Mouse (Mus musculus): Measurements from ENCODE around the gene Mogs. TPM values are rescaled to one million over a fixed set of nuclear protein-coding genes. Genes with fewer than 3 reads are reported as not detected.

The Mogs gene
- polyA plus RNA-seq, 1 experiment: 54.5 TPM

GRCm38 (mm10) chr6:83104158-83104557, 11.1 kb upstream of the Mogs start:
- Histone ChIP-seq H3K27ac (ENCODE audit: insufficient read depth, low read length) (no peak overlapping the region), H3K4me3 (ENCODE audit: extremely low read depth, insufficient read depth, insufficient read length) (no peak overlapping the region), H3K36me3 (ENCODE audit: control insufficient read depth, insufficient read depth, low read length) (no peaks in the 10 kb centered on the region; the same call in 1 of the 2 replicates), H3K27me3 (ENCODE audit: control insufficient read depth, insufficient read depth, low read length) (no peaks in the 10 kb centered on the region), H3K4me1 (ENCODE audit: control insufficient read depth, insufficient read depth, insufficient read length) (peaks cover 13% of the 10 kb centered on the region)
- 89% methylated on average over 4 of the region's 4 CpGs for WGBS
- no peak for DNase-seq (ENCODE audit: low read depth in 1 of 2, low spot score in 2 of 2)
- no peak for TF ChIP-seq CTCF (IDR thresholded peaks at IDR 0.05; ENCODE audit: extremely low read depth, insufficient read depth, insufficient read length, insufficient replicate concordance)
- TF ChIP-seq POLR2A (IDR thresholded peaks at IDR 0.05; ENCODE audit: low read depth, low read length): no peak

GRCm38 (mm10) chr6:83107566-83108400, 7.5 kb upstream of the Mogs start:
- Histone ChIP-seq H3K27me3 (ENCODE audit: control insufficient read depth, insufficient read depth, low read length) (no peaks in the 10 kb centered on the region), H3K27ac (ENCODE audit: insufficient read depth, low read length) (no peak overlapping the region), H3K4me3 (ENCODE audit: extremely low read depth, insufficient read depth, insufficient read length) (no peak overlapping the region), H3K4me1 (ENCODE audit: control insufficient read depth, insufficient read depth, insufficient read length) (peaks cover 7% of the 10 kb centered on the region; the same call in 1 of the 2 replicates), H3K36me3 (ENCODE audit: control insufficient read depth, insufficient read depth, low read length) (no peaks in the 10 kb centered on the region; the same call in 1 of the 2 replicates)
- 50% methylated on average over 13 of the region's 13 CpGs for WGBS
- TF ChIP-seq CTCF (IDR thresholded peaks at IDR 0.05; ENCODE audit: extremely low read depth, insufficient read depth, insufficient read length, insufficient replicate concordance) (peak; percentile 76; the same call in 1 of the 2 replicates), POLR2A (IDR thresholded peaks at IDR 0.05; ENCODE audit: low read depth, low read length) (no peak)
- DNase-seq (ENCODE audit: low read depth in 1 of 2, low spot score in 2 of 2): peak in 1 of 2 experiments; percentile 74

GRCm38 (mm10) chr6:83108762-83109668, 6.3 kb upstream of the Mogs start, which contains the start of gene Mrpl53:
Gene Mrpl53, plus strand, starts transcription at chr6:83109040.
- peak within 1 kb of the TSS; percentile 88 for H3K27ac ChIP-seq (ENCODE audit: insufficient read depth, low read length)
- H3K4me3 ChIP-seq (ENCODE audit: extremely low read depth, insufficient read depth, insufficient read length): peak within 1 kb of the TSS; percentile 93
- under 1% methylated on average over 76 of the region's 76 CpGs for WGBS
- no peaks in the 10 kb centered on the region for H3K27me3 ChIP-seq (ENCODE audit: control insufficient read depth, insufficient read depth, low read length)
- no peaks in the 10 kb centered on the region for H3K36me3 ChIP-seq (ENCODE audit: control insufficient read depth, insufficient read depth, low read length)
- peaks cover 2% of the 10 kb centered on the region; the same call in 1 of the 2 replicates for H3K4me1 ChIP-seq (ENCODE audit: control insufficient read depth, insufficient read depth, insufficient read length)
- TF ChIP-seq POLR2A (IDR thresholded peaks at IDR 0.05; ENCODE audit: low read depth, low read length): peak; percentile 61
- TF ChIP-seq CTCF (IDR thresholded peaks at IDR 0.05; ENCODE audit: extremely low read depth, insufficient read depth, insufficient read length, insufficient replicate concordance): no peak; the same call in 1 of the 2 replicates
- peak in 1 of 2 experiments; percentile 75 for DNase-seq (ENCODE audit: low read depth in 1 of 2, low spot score in 2 of 2)

GRCm38 (mm10) chr6:83111510-83112136, 3.7 kb upstream of the Mogs start:
- TF ChIP-seq CTCF (IDR thresholded peaks at IDR 0.05; ENCODE audit: extremely low read depth, insufficient read depth, insufficient read length, insufficient replicate concordance) (no peak), POLR2A (IDR thresholded peaks at IDR 0.05; ENCODE audit: low read depth, low read length) (no peak)
- Histone ChIP-seq H3K27ac (ENCODE audit: insufficient read depth, low read length) (no peak overlapping the region), H3K4me3 (ENCODE audit: extremely low read depth, insufficient read depth, insufficient read length) (no peak overlapping the region), H3K27me3 (ENCODE audit: control insufficient read depth, insufficient read depth, low read length) (no peaks in the 10 kb centered on the region), H3K36me3 (ENCODE audit: control insufficient read depth, insufficient read depth, low read length) (no peaks in the 10 kb centered on the region), H3K4me1 (ENCODE audit: control insufficient read depth, insufficient read depth, insufficient read length) (peaks cover 7% of the 10 kb centered on the region)
- no peak for DNase-seq (ENCODE audit: low read depth in 1 of 2, low spot score in 2 of 2)
- 84% methylated on average over 4 of the region's 4 CpGs for WGBS

- peaks cover 2% of the 10 kb centered on the region for H3K36me3 ChIP-seq (ENCODE audit: control insufficient read depth, insufficient read depth, low read length)
- DNase-seq (ENCODE audit: low read depth in 1 of 2, low spot score in 2 of 2): peak in 1 of 2 experiments; percentile 36
- TF ChIP-seq POLR2A (IDR thresholded peaks at IDR 0.05; ENCODE audit: low read depth, low read length) (no peak), CTCF (IDR thresholded peaks at IDR 0.05; ENCODE audit: extremely low read depth, insufficient read depth, insufficient read length, insufficient replicate concordance) (no peak)
- peaks cover 17% of the 10 kb centered on the region for H3K4me1 ChIP-seq (ENCODE audit: control insufficient read depth, insufficient read depth, insufficient read length)
- H3K27me3 ChIP-seq (ENCODE audit: control insufficient read depth, insufficient read depth, low read length): no peaks in the 10 kb centered on the region
- H3K27ac ChIP-seq (ENCODE audit: insufficient read depth, low read length): peak overlapping the region; percentile 43
- WGBS: 3% methylated on average over 41 of the region's 48 CpGs
- H3K4me3 ChIP-seq (ENCODE audit: extremely low read depth, insufficient read depth, insufficient read length): peak overlapping the region; percentile 75
These were observed 531 bp downstream of the Mogs start for GRCm38 (mm10) chr6:83115682-83116372.
